Mouse (Mus musculus) cerebellum, adult 2 months (tissue): ENCODE data around the gene Ivd. TPM values are rescaled to one million over a fixed set of nuclear protein-coding genes. Genes with fewer than 3 reads are reported as not detected.

Experiments used
- DNase-seq, 2 experiments: peaks; one replicate each; pipeline ENCODE4 v3.0.0; 2021
- H3K27ac ChIP-seq: fragments of 200-500 bp; 2 replicates; pipeline ENCODE4 v1.5.1; 2012; ENCODE audit warnings: low read length, control low read depth, inconsistent platforms; ENCODE audit not compliant: insufficient read depth
- H3K27me3 ChIP-seq: fragments of 200-500 bp; 2 replicates; pipeline ENCODE4 v1.6.1; 2012; ENCODE audit warnings: inconsistent platforms, mild to moderate bottlenecking, low read length, moderate library complexity; ENCODE audit not compliant: control insufficient read depth, insufficient read depth
- H3K4me1 ChIP-seq: fragments of 200-500 bp; 2 replicates; pipeline ENCODE4 v1.6.1; 2011; ENCODE audit warnings: low read length; ENCODE audit not compliant: control insufficient read depth, insufficient read depth
- H3K4me3 ChIP-seq: fragments of 200-500 bp; replicated peaks from 2 replicates; pipeline ENCODE3; 2011; ENCODE audit warnings: mild to moderate bottlenecking, low read depth, low read length, control low read depth; ENCODE audit not compliant: insufficient read depth
- CTCF ChIP-seq: fragments of 200-500 bp; IDR thresholded peaks from 2 replicates; pipeline ENCODE4 v1.5.1; 2011; ENCODE audit warnings: low read depth, mild to moderate bottlenecking, control low read depth, low read length, moderate library complexity, borderline replicate concordance; ENCODE audit not compliant: insufficient read depth
- POLR2A ChIP-seq: fragments of 200-500 bp; IDR thresholded peaks from 2 replicates; pipeline ENCODE4 v1.6.1; 2011; ENCODE audit warnings: low read length, control low read depth, borderline replicate concordance; ENCODE audit not compliant: insufficient read depth
- WGBS: fragments of 180-500 bp; shearing (Covaris S2); methylation state at CpG from one replicate; pipeline ENCODE4 v1.1.7; 2018; 5-methylcytosine and 5-hydroxymethylcytosine counted together
- polyA plus RNA-seq: library from polyadenylated mRNA; depleted of rRNA; stranded (reverse); fragments of >200 nt; gene quantifications from 2 replicates; pipeline ENCODE4 v1.2.3, GENCODE M21; 2012

The Ivd gene
- polyA plus RNA-seq, 1 experiment = 134 TPM

DNA sequence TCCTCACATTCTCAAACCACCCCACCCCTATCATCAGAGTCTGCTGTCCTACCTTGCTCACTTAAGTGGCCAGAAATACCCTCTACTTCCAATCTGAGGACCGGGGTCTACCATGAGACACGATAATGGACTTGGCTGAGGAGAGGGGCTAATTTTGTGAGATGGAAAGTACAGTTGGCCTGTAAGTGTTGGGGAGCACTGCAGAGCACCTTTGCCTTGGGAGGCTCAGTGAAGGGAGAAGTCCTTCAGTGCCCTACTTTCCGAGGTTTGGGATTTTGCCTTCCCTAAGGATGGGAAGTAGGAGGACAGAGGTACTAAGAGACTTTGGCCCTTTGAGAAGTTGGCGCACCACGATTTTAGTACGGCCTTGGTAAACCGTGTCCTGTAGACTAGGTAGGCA is 37.6 kb downstream of the Ivd start:
- WGBS = 55% methylated on average over 7 of the region's 7 CpGs
- TF ChIP-seq POLR2A = no peak
- no peak for TF ChIP-seq CTCF
- DNase-seq = no peak
- Histone ChIP-seq H3K27ac (no peak overlapping the region), H3K4me3 (no peak overlapping the region), H3K27me3 (no peaks in the 10 kb centered on the region), H3K4me1 (peaks cover 22% of the 10 kb centered on the region)

DNA sequence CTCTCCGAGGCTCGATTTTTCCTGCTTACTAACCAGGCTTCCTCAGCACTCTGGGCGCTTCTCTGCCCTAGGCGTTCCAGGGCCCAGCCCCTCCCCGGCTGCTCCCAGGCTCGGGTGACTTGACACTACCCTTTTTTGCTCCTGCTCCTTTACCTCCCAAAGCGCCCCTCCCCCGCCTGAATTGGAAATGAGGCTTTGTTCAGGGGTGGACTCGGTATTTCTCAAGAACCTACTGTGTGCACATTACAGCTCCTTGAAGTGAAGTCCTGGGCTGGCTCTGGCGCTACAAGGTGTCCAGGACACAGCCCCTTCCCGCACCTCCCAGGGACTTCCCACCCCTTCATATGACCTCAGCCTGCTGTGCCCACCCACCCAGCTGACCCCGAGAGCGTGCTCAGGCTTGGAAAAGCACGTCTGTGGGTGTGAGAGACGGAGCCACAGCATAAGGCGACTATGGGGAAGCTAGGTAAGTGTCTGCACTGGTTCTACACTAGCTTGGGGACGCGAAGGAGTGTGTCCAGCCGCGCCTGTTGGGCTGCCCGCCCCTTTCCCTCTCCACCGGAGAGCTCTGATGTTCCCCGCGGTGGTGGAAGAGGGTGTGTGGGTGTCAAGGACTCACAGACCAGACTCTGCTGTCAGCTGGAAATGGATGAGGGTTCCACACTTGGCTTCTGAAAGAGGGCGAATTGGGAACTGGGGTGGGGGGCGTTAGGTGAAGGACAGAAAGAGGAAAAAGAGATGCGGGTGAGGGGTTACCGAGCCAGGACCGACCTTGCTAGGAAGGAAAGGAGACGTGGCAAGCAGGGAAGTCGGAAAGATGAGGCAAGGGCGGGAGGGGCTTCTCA is 38.4 kb downstream of the Ivd start, which contains the start of gene Bahd1:
Gene Bahd1 (plus strand): TSS at position 397 of the 845 bp plus-strand sequence.
- TF ChIP-seq CTCF (no peak), POLR2A (no peak)
- no peaks in the 10 kb centered on the region for H3K27me3 ChIP-seq
- 15% methylated on average over 32 of the region's 32 CpGs for WGBS
- peak within 1 kb of the TSS; percentile 72 for H3K4me3 ChIP-seq
- H3K27ac ChIP-seq = no peak within 1 kb of the TSS
- peak; percentile 34 to 36 for DNase-seq
- peaks cover 25% of the 10 kb centered on the region for H3K4me1 ChIP-seq

- H3K4me3 ChIP-seq = peak overlapping the region; percentile 72
- TF ChIP-seq CTCF (no peak), POLR2A (no peak)
- peaks cover 25% of the 10 kb centered on the region for H3K4me1 ChIP-seq
- H3K27ac ChIP-seq = no peak overlapping the region
- H3K27me3 ChIP-seq = no peaks in the 10 kb centered on the region
- WGBS = under 1% methylated on average over 11 of the region's 11 CpGs
- DNase-seq = no peak
Measured at GRCm38 (mm10) chr2:118900826-118901140, 39.0 kb downstream of the Ivd start.

GRCm38 (mm10) chr2:118901175-118902031 is 39.6 kb downstream of the Ivd start:
- 0 out of 2 replicates have a peak, but pooled peaks have one; percentile 27 for TF ChIP-seq POLR2A
- TF ChIP-seq CTCF = no peak
- peak overlapping the region; percentile 77 for H3K27ac ChIP-seq
- H3K27me3 ChIP-seq = no peaks in the 10 kb centered on the region
- peak overlapping the region; percentile 72 for H3K4me3 ChIP-seq
- DNase-seq = peak; percentile 98 to 99
- WGBS = 1% methylated on average over 72 of the region's 120 CpGs
- H3K4me1 ChIP-seq = peaks cover 25% of the 10 kb centered on the region

DNA sequence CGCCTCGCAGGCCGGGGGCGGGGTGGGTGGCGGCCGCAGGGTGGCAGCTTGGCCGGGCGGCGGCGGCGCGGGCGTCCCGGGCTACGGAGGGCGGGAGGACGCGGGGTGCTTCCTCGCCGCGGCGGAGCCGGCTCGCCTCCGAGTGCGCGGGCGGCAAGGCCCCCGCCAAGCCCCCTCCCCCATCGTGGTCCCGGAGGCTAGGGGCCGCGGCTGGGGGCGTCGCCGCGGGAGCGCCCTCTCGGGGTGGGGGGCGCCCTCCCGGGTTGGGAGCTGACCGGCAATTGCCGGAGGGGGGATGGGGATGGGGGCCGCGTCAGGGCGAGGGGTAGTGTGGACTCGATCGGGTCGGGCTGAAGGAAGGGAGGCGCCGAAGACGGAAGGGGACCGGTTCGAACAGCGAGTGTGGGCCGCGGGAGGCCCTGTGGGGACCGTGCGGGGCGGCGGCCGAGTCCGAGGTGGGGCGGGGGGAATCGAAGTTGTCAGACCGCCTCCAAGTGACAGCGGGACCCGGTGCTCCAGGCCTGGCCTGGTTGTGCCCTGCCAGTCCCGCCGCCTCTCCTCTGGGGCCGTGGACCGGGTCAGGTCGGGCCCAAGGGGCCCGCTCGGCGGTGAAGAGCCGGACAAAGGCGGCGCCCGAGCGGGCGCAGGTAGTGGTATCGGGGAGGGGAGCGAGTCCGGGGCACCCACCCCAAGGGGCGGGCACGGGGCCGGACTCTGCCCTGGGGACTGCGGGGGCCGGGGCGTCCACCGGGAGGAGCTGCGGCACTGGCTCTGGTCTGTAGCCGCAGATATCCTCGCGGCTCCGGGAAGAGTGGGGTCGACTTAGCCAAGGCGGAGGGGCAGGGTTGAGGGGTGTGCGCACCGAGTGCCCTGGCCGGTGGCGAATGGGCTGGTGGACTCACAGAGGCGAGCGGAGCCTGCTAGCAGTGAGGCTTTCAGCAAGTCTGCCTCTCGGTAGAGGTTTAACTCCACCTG is 40.6 kb downstream of the Ivd start:
- TF ChIP-seq CTCF (peak; percentile 18; the same call in 1 of the 2 replicates), POLR2A (no peak)
- Histone ChIP-seq H3K4me3 (peak overlapping the region; percentile 64), H3K27me3 (no peaks in the 10 kb centered on the region), H3K4me1 (peaks cover 20% of the 10 kb centered on the region), H3K27ac (no peak overlapping the region)
- under 1% methylated on average over 103 of the region's 106 CpGs for WGBS
- DNase-seq = peak; percentile 49 to 62

DNA sequence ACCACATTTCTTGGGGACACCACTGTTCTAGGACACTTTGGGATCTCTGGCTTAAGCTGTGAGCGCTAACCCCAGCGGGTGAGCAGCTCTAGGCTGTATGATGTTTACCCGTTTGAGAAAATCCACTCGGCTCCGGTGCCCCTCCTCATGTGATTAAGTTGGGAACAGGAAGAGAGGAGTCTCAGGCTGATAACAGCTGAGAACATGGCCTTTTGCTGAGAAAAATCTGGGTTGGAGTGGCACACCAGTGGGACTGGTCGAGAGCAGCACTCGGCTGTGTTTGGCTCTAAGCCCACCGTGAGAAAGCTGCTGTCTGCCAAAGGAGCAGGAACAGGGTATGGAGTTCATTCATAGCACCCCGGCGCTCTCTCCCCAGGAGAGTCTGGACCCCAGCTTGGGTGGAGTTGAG is 41.6 kb downstream of the Ivd start:
- Histone ChIP-seq H3K27ac (no peak overlapping the region), H3K27me3 (no peaks in the 10 kb centered on the region), H3K4me3 (peak overlapping the region; percentile 42), H3K4me1 (peaks cover 16% of the 10 kb centered on the region)
- TF ChIP-seq POLR2A (no peak), CTCF (no peak)
- peak; percentile 57 to 59 for DNase-seq
- WGBS = 6% methylated on average over 10 of the region's 10 CpGs
